Mouse (Mus musculus) myocyte (in vitro differentiated cells): ENCODE data around the gene Gm28053.

Experiments
- CEBPB ChIP-seq: IDR thresholded peaks from 2 replicates; pipeline ENCODE4 v1.6.1; 2011; ENCODE audit warnings: mild to moderate bottlenecking, moderate library complexity; ENCODE audit not compliant: poor library complexity, insufficient read depth, severe bottlenecking
- MYOG ChIP-seq, 3 experiments: IDR thresholded peaks; one replicate each; pipeline ENCODE4 v1.6.1; 2011; ENCODE audit warnings: control low read depth in 2 of 3, low read depth in 2 of 3, mild to moderate bottlenecking in 2 of 3; ENCODE audit not compliant: insufficient read length in 2 of 3, control insufficient read depth in 1 of 3, insufficient read depth in 1 of 3
- POLR2A ChIP-seq: IDR thresholded peaks from one replicate; pipeline ENCODE4 v1.6.1; 2011; ENCODE audit warnings: low read depth, mild to moderate bottlenecking, control low read depth, moderate library complexity; ENCODE audit not compliant: insufficient read length
- TCF12 ChIP-seq: IDR thresholded peaks from one replicate; pipeline ENCODE4 v1.6.1; 2011; ENCODE audit warnings: mild to moderate bottlenecking, control low read depth; ENCODE audit not compliant: poor library complexity, insufficient read depth, severe bottlenecking
- USF1 ChIP-seq: IDR thresholded peaks from one replicate; pipeline ENCODE4 v1.6.1; 2011; ENCODE audit warnings: low read depth, mild to moderate bottlenecking, control low read depth, moderate library complexity

DNA sequence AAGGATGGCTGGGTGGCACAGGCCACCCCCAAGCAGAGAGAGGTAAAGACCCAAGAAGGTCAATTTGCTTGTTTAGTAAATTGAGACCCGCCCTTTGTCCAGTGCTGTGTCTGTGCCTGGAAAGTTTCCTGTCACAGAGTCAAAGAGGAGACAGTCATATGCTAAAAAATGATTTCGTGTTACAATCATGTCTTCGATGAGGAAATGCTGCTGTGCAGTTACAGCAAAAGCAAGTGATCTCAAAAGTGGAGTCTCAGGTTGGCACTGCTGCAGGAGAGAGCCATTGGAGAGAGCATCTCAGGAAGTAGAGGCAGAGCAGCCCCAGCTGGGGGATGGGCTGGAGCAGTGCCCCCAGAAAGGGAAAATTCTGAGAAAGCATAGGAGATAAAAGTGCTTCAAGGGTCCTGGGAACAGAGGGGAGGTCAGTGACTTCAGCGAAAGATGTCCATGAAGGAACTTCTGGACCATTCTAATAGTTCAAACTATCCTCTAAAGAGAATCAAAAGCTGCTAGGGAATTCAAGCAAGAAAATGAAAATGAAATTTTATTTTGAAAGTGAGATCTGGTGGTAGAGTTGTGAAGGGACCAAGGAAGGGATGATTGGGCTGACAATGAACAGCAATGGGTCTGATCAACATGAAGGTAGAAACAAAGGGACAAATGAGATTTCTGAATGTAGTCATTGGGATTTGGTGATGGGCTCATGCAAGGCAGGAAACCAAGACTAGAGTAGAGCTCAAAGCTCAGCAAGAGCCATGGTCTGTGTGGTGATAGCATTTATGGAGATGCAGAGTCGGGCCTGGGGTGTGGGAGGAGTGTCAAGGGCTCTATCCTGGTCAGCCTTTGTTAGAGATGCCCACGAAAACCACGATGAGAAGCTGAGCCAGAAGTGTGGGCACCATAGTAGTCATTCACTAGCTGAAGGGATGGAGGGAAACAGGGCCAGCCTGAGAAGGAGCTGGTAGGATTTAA lies 32.4 kb upstream of the Gm28053 start:
- TF ChIP-seq CEBPB (no peak), USF1 (no peak), POLR2A (no peak), MYOG (IDR thresholded peaks at IDR 0.05; ENCODE audit: control insufficient read depth in 1 of 3, insufficient read depth in 1 of 3, insufficient read length in 2 of 3, low read depth in 2 of 3) (no peak), TCF12 (no peak)
